Mouse (Mus musculus) liver, adult 2 months (tissue): Measurements from ENCODE around the gene Hmx3. TPM values are rescaled to one million over a fixed set of nuclear protein-coding genes. Genes with fewer than 3 reads are reported as not detected.

Experiments
- DNase-seq: peaks from one replicate; pipeline ENCODE4 v3.0.0-alpha.2; 2011; ENCODE audit warnings: low read depth, low spot score; ENCODE audit errors: extremely low read depth
- H3K27ac ChIP-seq: fragments of 200-500 bp; replicated peaks from 2 replicates; pipeline ENCODE4 v1.5.1; 2012; ENCODE audit warnings: low read depth, mild to moderate bottlenecking, control low read depth, inconsistent platforms, low read length; ENCODE audit not compliant: insufficient read depth
- H3K27me3 ChIP-seq: fragments of 200-500 bp; 2 replicates; pipeline ENCODE4 v1.6.1; 2012; ENCODE audit warnings: mild to moderate bottlenecking, moderate library complexity, low read length, inconsistent platforms; ENCODE audit not compliant: control insufficient read depth, insufficient read depth
- H3K36me3 ChIP-seq: fragments of 200-500 bp; 2 replicates; pipeline ENCODE4 v1.6.1; 2012; ENCODE audit warnings: low read length, inconsistent platforms; ENCODE audit not compliant: control insufficient read depth, insufficient read depth
- H3K4me1 ChIP-seq: fragments of 200-500 bp; 2 replicates; pipeline ENCODE4 v1.6.1; 2011; ENCODE audit warnings: low read length; ENCODE audit not compliant: control insufficient read depth, insufficient read depth
- H3K4me3 ChIP-seq: fragments of 200-500 bp; 2 replicates; pipeline ENCODE4 v1.5.1; 2011; ENCODE audit warnings: low read depth, mild to moderate bottlenecking, control low read depth, low read length, moderate library complexity; ENCODE audit not compliant: insufficient read depth
- H3K79me2 ChIP-seq: fragments of 200-500 bp; 2 replicates; pipeline ENCODE4 v1.6.1; 2012; ENCODE audit warnings: inconsistent platforms, mild to moderate bottlenecking, low read length, moderate library complexity; ENCODE audit not compliant: control insufficient read depth, insufficient read depth
- H3K9ac ChIP-seq: fragments of 200-500 bp; 2 replicates; pipeline ENCODE4 v1.6.1; 2012; ENCODE audit warnings: low read depth, mild to moderate bottlenecking, control low read depth, inconsistent platforms, low read length
- CTCF ChIP-seq: fragments of 200-500 bp; IDR thresholded peaks from 2 replicates; pipeline ENCODE4 v1.5.1; 2011; ENCODE audit warnings: low read depth, low read length, control low read depth
- POLR2A ChIP-seq: fragments of 200-500 bp; IDR thresholded peaks from 2 replicates; pipeline ENCODE4 v1.6.1; 2011; ENCODE audit warnings: low read length, control low read depth; ENCODE audit not compliant: insufficient read depth; ENCODE audit errors: extremely low read depth
- WGBS: fragments of 180-500 bp; shearing (Covaris S2); methylation state at CpG from one replicate; pipeline ENCODE4 v1.1.7; 2018; 5-methylcytosine and 5-hydroxymethylcytosine counted together
- polyA plus RNA-seq: library from polyadenylated mRNA; depleted of rRNA; stranded (reverse); fragments of >200 nt; gene quantifications from 2 replicates; pipeline ENCODE4 v1.2.3, GENCODE M21; 2012; rRNA removed
- total RNA-seq: library from RNA; depleted of rRNA; stranded (reverse); fragments of >200 nt; gene quantifications from 2 replicates; pipeline ENCODE4 v1.2.3, GENCODE M21; 2014; rRNA removed

Gene Hmx3
- total and polyA plus RNA-seq, 2 experiments, result not detected

DNA sequence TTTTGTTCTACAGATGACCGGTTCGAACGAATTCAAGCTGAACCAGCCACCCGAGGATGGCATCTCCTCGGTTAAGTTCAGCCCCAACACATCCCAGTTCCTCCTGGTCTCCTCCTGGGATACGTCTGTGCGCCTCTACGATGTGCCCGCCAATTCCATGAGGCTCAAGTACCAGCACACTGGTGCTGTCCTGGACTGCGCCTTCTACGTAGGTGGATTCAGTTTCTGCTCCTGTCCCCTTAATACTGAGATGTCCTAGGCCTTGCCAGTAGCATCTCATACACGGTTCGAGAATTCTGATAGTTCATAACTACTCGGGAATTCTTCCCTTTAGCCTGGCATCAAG lies 18.0 kb downstream of the Hmx3 start:
- H3K36me3 ChIP-seq, result peaks cover 27% of the 10 kb centered on the region
- H3K9ac ChIP-seq, result peak overlapping the region; percentile 87
- WGBS, result under 1% methylated on average over 14 of the region's 14 CpGs
- no peaks in the 10 kb centered on the region for H3K79me2 ChIP-seq
- TF ChIP-seq POLR2A, result no peak
- no peak for TF ChIP-seq CTCF
- peaks cover 8% of the 10 kb centered on the region for H3K4me1 ChIP-seq
- peaks cover 8% of the 10 kb centered on the region for H3K27me3 ChIP-seq
- DNase-seq, result no peak
- H3K27ac ChIP-seq, result peak overlapping the region; percentile 78
- peak overlapping the region; percentile 90 for H3K4me3 ChIP-seq

- H3K4me1 ChIP-seq, result no peaks in the 10 kb centered on the region
- DNase-seq, result no peak
- WGBS, result 80% methylated on average over 6 of the region's 6 CpGs
- peaks cover 15% of the 10 kb centered on the region for H3K36me3 ChIP-seq
- H3K27ac ChIP-seq, result no peak overlapping the region
- TF ChIP-seq CTCF (no peak), POLR2A (no peak)
- no peaks in the 10 kb centered on the region for H3K79me2 ChIP-seq
- no peaks in the 10 kb centered on the region for H3K27me3 ChIP-seq
- no peak overlapping the region for H3K4me3 ChIP-seq
- H3K9ac ChIP-seq, result no peak overlapping the region
These were observed 32.6 kb downstream of the Hmx3 start for GRCm38 (mm10) chr7:131575246-131575645.

GRCm38 (mm10) chr7:131582178-131582577 lies 39.5 kb downstream of the Hmx3 start:
- Histone ChIP-seq H3K27me3 (no peaks in the 10 kb centered on the region), H3K4me1 (no peaks in the 10 kb centered on the region), H3K27ac (no peak overlapping the region), H3K9ac (no peak overlapping the region), H3K36me3 (no peaks in the 10 kb centered on the region), H3K79me2 (no peaks in the 10 kb centered on the region), H3K4me3 (no peak overlapping the region)
- no peak for DNase-seq
- WGBS, result 73% methylated on average over 9 of the region's 9 CpGs
- TF ChIP-seq CTCF (no peak), POLR2A (no peak)

GRCm38 (mm10) chr7:131585551-131585950 lies 42.9 kb downstream of the Hmx3 start:
- Histone ChIP-seq H3K27ac (no peak overlapping the region), H3K9ac (no peak overlapping the region), H3K36me3 (no peaks in the 10 kb centered on the region), H3K27me3 (no peaks in the 10 kb centered on the region), H3K4me1 (no peaks in the 10 kb centered on the region), H3K4me3 (no peak overlapping the region), H3K79me2 (no peaks in the 10 kb centered on the region)
- TF ChIP-seq CTCF (no peak), POLR2A (no peak)
- WGBS, result 90% methylated on average over 5 of the region's 5 CpGs
- DNase-seq, result no peak

Other genes with a start within 250 kb of the Hmx3 start
- gene Cuzd1, start 220.6 kb upstream of the Hmx3 start, total RNA-seq, result 0.47 and 4.0 TPM in 2 replicates
- not detected in 2 replicates for gene Cuzd1, start 220.6 kb upstream of the Hmx3 start, polyA plus RNA-seq
- gene Fam24b, start 213.4 kb upstream of the Hmx3 start, total RNA-seq, result not detected in 2 replicates
- 0.91 TPM in 1 of 2 replicates, not detected in the other for gene Fam24b, start 213.4 kb upstream of the Hmx3 start, polyA plus RNA-seq
- gene Fam24a, start 209.0 kb upstream of the Hmx3 start, total RNA-seq, result not detected in 2 replicates
- not detected in 2 replicates for gene Fam24a, start 209.0 kb upstream of the Hmx3 start, polyA plus RNA-seq
- gene 2310057M21Rik, start 180.1 kb upstream of the Hmx3 start, total RNA-seq, result 1.7 and 1.9 TPM in 2 replicates
- gene 2310057M21Rik, start 180.1 kb upstream of the Hmx3 start, polyA plus RNA-seq, result 2.0 and 3.7 TPM in 2 replicates
- 26.2 and 27.0 TPM in 2 replicates for gene Pstk, start 171.7 kb upstream of the Hmx3 start, total RNA-seq
- gene Pstk, start 171.7 kb upstream of the Hmx3 start, polyA plus RNA-seq, result 26.7 and 30.9 TPM in 2 replicates
- 3.8 and 4.9 TPM in 2 replicates for gene Ikzf5, start 132.3 kb upstream of the Hmx3 start, total RNA-seq
- 2.0 and 3.4 TPM in 2 replicates for gene Ikzf5, start 132.3 kb upstream of the Hmx3 start, polyA plus RNA-seq
- 95.8 and 105 TPM in 2 replicates for gene Acadsb, start 132.3 kb upstream of the Hmx3 start, total RNA-seq
- 20.3 and 24.4 TPM in 2 replicates for gene Acadsb, start 132.3 kb upstream of the Hmx3 start, polyA plus RNA-seq
- gene Hmx2, start 5.9 kb downstream of the Hmx3 start, total RNA-seq, result not detected in 2 replicates
- not detected in 2 replicates for gene Hmx2, start 5.9 kb downstream of the Hmx3 start, polyA plus RNA-seq
- 25.4 and 26.8 TPM in 2 replicates for gene Bub3, start 17.4 kb downstream of the Hmx3 start, total RNA-seq
- gene Bub3, start 17.4 kb downstream of the Hmx3 start, polyA plus RNA-seq, result 24.5 and 25.2 TPM in 2 replicates